Mouse (Mus musculus) cerebellum, adult 11-12 months (tissue): ENCODE data around the gene Stk40.

Source experiments
- DNase-seq: peaks from one replicate; pipeline ENCODE4 v3.0.0; 2022

The Stk40 gene

GRCm38 (mm10) chr4:126099365-126099764, 4.4 kb upstream of the Stk40 start:
- no peak for DNase-seq

- DNase-seq, result no peak
Measured at GRCm38 (mm10) chr4:126100764-126101163, 3.0 kb upstream of the Stk40 start.

GRCm38 (mm10) chr4:126102061-126102841, 1.5 kb upstream of the Stk40 start:
- DNase-seq, result no peak

- DNase-seq, result peak; percentile 87
Measured at GRCm38 (mm10) chr4:126103057-126103581, 638 bp upstream of the Stk40 start.

- DNase-seq, result peak; percentile 83
Measured at GRCm38 (mm10) chr4:126104261-126105075, 711 bp downstream of the Stk40 start.

- no peak for DNase-seq
Measured at GRCm38 (mm10) chr4:126105131-126105783, 1.5 kb downstream of the Stk40 start.

GRCm38 (mm10) chr4:126108061-126108740, 4.4 kb downstream of the Stk40 start:
- no peak for DNase-seq

- no peak for DNase-seq
Measured at GRCm38 (mm10) chr4:126109613-126110373, 6.0 kb downstream of the Stk40 start.

GRCm38 (mm10) chr4:126110374-126111152, 6.8 kb downstream of the Stk40 start:
- peak; percentile 82 for DNase-seq

GRCm38 (mm10) chr4:126111153-126111549, 7.4 kb downstream of the Stk40 start:
- DNase-seq, result no peak

- peak; percentile 80 for DNase-seq
Measured at GRCm38 (mm10) chr4:126113243-126113642, 9.5 kb downstream of the Stk40 start.

GRCm38 (mm10) chr4:126113943-126114342, 10.2 kb downstream of the Stk40 start:
- DNase-seq, result peak; percentile 71

GRCm38 (mm10) chr4:126115411-126115810, 11.7 kb downstream of the Stk40 start:
- no peak for DNase-seq

GRCm38 (mm10) chr4:126115871-126116521, 12.2 kb downstream of the Stk40 start:
- DNase-seq, result no peak

- peak; percentile 54 for DNase-seq
Measured at GRCm38 (mm10) chr4:126117116-126117515, 13.4 kb downstream of the Stk40 start.

- DNase-seq, result peak; percentile 78
Measured at GRCm38 (mm10) chr4:126118651-126119050, 14.9 kb downstream of the Stk40 start.

- DNase-seq, result peak; percentile 68
Measured at GRCm38 (mm10) chr4:126119051-126119450, 15.3 kb downstream of the Stk40 start.

GRCm38 (mm10) chr4:126120052-126120451, 16.3 kb downstream of the Stk40 start:
- peak; percentile 90 for DNase-seq

GRCm38 (mm10) chr4:126120506-126120905, 16.7 kb downstream of the Stk40 start:
- DNase-seq, result peak; percentile 60

- peak; percentile 63 for DNase-seq
Measured at GRCm38 (mm10) chr4:126123309-126124040, 19.7 kb downstream of the Stk40 start.
